Mouse (Mus musculus) MN1 (cell line): ENCODE data around the gene Cxcl15.

Source experiments
- DNase-seq: peaks from one replicate; pipeline ENCODE4 v3.0.0-alpha.2; 2016; ENCODE audit warnings: low spot score

The Cxcl15 gene

DNA sequence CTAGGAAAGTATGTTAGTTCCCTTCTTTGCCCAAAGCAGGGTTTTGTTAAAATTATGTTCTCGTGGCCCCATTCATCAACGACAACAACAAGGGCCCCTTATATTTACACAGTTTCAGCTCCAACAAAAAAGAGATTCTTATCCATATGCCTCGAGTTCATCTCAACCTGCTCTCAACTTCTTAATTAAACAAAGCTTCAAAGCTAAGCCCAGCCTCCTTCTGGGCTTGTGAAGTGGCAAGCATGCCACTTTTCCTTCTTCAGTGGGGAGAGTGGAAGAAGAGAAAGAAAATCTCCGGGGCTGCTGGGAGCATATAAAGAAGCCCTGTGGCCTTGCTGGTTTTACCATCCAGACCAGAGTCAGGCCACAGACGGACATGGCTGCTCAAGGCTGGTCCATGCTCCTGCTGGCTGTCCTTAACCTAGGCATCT is at the start of gene Cxcl15:
Cxcl15 (plus strand) TSS at position 340 of the 431 bp plus-strand sequence.
- DNase-seq: no peak

DNA sequence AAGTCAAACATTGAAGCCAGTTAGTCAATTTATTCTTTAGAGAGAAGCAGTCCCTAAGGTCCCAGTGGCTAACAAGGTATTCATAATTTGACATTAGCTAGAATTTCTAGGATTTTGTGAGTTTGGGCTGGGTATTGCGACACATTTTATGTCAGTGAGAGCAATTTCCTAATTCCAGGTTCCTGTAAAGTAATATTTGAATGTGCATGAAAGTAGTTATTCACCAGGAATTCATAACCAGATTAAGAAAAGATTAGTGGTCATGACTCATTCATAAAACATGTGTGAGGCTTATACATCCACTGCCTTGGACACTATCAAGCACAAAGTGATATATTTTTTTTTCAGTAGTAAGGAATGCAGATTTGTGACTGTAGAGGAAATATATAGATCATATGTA is 40.4 kb upstream of the Cxcl15 start:
- DNase-seq: no peak

DNA sequence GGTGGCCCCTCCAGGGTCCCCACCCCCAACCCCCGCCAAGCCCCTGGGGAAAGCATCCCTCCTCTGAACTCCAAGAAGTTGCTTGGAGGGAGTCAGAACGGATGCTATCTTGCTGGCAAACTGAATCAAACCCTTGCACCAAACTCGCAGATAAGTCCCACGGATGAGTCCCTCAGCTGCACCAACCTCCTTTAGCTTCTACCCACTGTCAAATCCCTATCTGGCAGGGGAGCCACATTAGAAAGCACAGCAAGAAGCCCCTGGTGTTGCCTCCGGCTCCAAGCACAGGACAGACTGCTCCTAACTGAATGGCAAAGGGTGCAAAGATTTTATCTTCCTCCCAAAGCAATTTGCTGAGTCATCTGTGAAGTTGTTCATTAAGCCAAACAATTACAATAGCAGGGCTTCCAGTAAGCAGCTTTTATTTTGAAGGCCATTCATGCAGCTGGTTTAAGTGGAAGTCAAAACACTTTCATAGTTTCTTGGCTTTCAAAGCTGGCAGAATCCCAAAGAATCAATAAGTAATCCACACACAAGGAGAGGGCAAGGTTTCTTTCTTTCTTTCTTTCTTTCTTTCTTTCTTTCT is 36.2 kb upstream of the Cxcl15 start:
- DNase-seq: no peak

DNA sequence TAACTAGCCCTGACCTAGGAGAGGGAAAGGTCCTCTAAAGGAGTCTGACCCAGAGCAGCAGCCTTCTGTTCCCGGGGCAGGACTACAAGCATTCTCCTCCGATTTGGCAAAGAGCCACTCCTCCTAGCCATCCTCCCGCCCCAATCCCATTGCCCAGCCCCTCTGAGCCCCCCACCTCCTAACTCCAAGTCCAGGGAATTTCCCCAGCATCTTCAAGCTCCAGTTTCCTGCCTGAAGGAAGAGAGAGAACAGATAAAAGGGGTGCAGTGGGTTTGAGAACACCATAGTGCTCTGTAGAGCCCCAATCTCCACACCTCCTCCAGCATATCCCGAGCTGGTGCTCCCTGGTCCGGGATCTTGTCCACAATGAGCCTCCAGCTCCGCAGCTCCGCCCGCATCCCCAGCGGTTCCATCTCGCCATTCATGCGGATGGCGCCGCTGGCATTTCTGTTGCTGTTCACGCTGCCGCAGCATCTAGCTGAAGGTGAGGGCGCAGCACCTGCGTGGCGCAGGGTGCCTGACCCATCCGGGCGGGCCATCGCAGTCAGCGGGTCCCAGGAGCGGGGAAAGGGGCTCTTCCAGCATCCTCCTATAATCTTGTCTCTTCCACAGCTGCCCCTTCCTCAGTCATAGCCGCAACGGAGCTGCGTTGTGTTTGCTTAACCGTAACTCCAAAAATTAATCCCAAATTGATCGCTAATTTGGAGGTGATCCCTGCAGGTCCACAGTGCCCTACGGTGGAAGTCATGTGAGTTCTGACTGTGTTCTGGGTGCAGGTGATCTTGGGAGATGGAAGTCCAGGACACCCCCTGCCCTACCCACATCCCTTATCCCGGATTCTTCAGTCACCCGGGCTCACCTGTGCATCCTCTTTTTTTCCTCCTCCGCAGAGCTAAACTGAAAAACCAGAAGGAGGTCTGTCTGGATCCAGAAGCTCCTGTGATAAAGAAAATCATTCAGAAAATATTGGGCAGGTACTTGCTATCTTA is 35.0 kb upstream of the Cxcl15 start, which contains the start of gene Cxcl5:
Cxcl5 (plus strand) TSS at position 284 of the 989 bp plus-strand sequence.
- DNase-seq: no peak

DNA sequence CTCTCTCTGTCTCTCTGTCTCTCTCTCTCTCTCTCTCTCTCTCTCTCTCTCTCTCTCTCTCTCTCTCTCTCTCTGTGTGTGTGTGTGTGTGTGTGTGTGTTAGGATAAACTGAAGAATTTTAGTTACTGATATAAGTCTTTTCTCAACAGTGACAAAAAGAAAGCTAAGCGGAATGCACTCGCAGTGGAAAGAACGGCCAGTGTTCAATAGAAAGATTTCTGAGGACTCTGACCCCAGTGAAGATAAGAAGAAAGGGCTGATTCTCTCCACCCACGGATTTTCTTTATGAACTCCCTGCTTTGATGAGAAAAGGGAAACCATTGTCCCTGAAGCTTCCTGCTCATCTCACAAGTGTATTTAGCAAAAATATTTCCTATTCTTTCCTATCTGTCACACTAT is 34.0 kb upstream of the Cxcl15 start:
- DNase-seq: no peak

DNA sequence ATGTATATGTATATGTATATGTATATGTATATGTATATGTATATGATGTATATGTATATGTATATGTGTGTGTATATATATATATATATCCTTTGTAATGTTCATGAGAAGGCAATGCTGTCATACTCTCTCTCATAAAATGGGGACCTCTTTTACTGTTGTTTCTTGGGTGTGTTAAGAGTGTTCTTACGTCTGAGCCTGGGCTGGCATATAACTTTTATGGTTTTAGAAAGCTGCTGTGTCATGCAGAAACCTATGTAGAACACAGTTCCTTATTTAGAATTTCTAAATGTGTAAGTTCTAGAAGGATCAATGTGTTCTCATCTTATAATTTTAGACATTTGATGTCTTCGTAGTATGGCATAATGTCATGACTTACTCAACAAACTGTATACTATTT is 33.5 kb upstream of the Cxcl15 start:
- no peak for DNase-seq

DNA sequence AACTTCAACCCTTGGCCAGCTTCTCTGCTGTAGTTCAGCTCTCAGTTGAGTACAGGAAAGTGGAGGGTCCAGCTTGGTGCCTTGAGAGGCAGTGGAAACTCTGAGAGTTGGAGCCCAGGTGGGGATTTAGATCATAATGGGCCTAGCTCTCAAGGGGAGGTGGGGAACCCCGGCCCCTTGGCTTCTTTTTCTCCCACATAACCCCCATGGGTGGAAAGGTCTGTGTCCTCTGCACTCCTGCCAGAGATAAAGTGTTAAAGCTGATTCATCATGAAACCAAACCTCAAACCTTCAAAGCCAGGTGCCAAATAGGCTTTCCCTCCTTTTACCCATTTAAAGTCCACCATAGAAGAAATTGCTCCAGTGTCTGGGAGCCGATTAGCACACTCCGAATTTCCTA is 32.5 kb upstream of the Cxcl15 start:
- DNase-seq: no peak

DNA sequence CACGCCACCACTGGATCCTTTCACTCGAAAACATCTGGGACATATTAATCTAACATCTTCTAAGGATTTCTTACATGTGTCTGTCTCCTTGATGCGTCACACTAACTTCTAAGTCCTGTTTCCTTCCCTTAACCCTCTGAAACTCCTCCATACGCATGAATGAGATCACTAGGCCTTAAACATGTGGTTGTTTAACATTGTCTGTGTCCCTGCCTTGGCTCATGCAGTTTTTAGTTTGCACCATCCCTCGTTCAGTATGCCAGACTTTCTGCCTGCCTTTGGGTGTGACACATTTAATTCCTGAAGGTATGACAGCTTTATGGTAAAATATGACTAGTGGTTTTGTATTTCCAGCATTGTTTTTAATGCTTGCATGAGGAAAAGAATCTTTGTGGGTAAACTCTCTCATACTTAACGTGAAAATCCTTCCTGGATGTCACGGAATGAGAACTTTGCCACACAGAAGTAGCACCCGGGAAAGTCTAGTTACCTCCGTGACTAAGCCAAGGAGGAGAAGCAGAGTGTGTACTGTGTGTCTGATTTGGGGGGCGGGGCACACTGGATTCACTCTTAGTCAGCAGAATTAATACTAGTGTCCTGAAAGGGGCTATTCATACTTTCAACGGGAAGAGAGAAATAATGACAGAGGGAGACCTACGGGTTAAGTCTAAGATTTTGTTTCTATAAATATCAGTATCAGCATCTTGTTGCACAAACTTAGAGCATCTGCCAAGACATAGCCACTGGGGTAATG is 30.2 kb upstream of the Cxcl15 start:
- no peak for DNase-seq

DNA sequence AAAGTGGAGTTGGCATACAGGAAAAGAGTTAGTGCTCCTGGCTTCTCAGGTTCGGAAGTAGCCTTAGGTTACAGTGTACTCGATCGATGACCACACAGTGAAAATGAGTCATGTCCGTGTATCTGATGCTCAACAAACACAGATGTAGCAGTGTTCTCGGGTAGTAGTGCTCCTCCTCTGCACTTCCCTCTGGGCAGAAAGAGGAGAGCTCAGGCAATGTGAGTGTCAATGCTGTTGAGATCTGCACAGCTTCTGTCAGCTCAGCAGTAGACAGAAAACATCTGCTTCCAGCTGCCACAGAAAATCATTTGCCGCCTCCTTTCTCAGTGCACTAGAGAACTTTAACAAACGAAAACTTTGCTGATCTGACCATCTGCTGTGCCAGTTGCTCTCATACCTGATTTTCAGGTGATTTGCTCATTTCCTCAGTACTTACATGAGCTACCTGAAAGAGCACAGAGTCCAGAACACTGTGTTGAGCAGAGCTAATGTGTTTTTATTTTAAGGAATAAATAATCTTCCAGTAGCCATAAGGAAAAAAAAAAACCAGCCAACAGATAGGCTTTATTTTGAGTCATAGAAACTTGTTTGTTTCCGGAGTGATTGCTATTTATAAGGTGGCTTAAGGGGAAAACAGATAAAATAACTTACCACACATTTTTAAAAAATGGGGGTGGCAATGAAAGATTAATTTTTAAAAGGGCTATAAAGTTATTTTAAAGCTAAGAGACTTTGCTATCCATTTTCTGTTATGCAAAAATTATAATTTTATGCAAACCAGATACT is 28.3 kb upstream of the Cxcl15 start:
- no peak for DNase-seq

DNA sequence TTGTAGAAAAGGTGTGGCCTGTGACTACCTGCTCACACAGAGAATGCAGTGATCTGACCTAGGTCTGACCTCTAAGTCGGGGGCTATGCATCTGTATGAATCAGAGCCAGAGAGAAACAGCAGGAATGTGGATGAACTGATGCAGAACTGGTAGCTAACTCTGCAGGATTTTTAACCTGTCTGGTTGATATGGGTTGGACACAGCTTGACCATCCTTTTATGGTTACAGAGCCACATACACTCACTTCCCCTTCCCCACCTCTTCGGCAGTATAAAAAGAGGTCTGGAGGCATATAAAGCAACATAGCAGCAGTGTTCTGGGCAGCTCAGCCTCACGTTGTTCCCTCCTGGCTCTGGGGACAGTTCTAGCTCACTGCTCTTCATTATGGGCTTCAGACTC is 26.1 kb upstream of the Cxcl15 start, which contains the start of gene Ppbp:
Ppbp (plus strand) TSS at position 301 of the 400 bp plus-strand sequence.
- DNase-seq: no peak

DNA sequence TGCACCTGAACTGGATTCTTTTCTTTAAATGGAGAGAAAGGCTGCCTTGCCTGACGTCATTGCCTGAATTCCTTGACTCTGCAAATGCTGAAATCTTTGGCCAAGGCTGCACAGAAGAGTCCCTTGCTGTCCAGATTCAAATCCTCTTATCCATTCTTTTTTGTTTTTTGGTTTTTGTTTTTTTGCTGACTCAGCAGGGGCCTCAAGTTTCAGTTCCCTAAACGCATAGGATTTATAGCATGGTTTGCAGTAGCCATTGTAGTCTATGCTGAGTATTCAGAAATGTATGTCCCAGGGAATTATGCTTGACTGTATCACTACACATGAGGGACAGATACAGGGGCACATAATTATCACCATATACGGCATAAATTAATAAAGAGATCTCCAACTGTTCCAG is 23.0 kb upstream of the Cxcl15 start:
- no peak for DNase-seq

DNA sequence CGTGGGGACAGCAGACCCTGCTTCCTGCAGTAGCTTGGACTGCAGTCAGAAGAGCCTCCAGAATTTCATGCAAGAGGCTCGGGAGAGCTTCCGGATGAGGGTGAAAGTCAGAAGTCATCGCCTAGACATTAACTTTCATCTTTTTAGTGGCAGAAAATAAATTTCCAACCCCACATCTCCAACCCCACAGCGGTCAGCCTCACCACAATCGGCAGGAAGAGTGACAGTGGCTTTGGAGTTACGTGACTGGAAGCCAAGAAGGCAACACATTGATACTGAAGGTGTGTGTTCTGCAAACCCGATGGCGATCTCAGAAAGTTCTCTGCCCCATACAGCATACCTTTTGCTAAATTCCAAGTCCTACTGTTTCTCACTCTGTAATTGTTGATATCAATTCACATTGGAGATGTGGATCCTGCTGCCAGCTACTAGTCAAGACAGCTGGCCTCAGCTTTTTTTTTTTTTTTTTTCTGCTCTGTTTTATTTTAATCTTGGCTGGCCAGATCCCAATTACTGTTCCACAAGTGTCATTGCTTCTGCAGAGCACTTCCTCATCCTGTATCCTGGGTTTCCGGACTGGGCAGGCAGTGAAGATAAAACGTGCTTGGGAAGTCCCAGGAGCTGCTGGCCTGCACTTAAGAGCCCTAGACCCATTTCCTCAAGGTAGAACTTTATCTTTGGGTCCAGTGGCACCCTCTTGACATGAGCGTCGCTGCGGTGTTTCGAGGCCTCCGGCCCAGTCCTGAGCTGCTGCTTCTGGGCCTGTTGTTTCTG is 22.3 kb upstream of the Cxcl15 start, which contains the start of gene Pf4:
Pf4 (plus strand) TSS at position 556 of the 774 bp plus-strand sequence.
- DNase-seq: no peak

DNA sequence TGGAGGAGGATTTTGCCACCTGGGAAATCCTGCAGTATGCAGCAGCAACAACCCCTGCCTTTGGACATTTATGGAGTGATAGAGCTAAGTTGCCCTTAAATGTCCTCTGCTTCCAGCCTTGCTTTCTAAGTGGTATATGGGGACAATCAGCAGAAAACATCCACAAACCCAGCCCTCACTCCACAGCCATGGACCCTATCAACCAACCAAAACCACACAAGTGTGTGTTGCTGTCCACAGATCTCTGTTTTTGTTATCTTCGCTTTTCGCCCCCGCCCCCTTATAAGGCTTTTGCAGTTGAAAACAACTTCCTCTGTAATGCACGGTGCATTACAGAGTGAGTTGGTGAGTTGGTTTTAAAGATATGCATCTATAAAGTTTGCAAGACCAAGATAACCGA is 18.8 kb upstream of the Cxcl15 start:
- DNase-seq: no peak

DNA sequence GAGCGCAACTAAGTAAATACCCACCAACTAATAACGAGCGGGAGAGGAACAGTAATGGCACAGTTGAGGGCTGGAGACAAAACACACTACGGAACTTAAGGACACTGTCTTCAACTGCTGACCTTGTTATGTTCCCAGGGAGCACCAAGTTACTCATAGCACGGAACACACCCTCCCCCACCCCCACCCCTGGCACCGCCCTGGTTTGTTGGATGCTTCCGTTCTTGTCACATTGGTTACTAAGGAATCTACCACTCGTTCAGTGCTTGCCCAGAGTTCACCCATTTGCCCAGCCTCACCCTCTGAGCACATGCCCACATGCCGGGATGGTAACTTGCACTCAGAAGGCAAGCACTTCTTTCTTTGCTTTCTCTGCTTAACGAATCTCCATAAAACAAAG is 16.7 kb upstream of the Cxcl15 start:
- DNase-seq: no peak

DNA sequence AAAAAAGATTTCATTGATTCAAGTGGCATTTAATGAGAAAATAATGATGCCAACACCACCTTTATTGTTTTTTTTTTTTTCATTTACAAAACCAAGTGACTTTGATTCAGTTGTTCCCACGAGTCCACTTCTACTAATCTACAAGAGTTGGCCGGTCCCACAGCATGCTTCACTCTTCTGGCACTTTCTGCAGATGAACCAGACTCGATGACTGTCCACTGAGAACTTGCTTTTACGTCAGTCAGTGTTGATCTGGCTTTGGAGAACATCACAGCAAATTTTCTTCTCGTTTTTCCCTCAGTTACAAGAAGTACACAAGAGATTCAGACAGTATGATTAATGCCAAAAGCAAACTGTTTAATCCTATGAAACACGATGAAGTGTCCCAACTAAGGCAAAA is 15.5 kb upstream of the Cxcl15 start:
- no peak for DNase-seq

DNA sequence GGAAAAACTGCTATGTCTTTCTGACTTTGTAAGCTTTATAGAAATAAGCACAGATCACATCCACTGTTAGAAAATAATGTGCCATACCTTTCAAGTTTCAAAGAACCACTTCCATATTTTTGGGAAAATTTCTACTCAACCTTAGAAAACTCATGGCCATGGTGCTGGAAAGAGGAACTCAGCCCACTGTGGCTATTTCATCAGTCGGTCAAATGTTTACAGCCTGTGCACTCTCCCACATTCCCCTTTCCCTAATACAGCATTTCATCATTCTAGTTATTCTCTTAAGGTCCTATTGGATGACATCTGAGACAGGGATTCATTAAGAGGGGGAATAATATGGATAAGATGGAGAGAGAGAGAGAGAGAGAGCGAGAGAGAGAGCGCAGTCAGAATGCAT is 10.6 kb upstream of the Cxcl15 start:
- DNase-seq: no peak

DNA sequence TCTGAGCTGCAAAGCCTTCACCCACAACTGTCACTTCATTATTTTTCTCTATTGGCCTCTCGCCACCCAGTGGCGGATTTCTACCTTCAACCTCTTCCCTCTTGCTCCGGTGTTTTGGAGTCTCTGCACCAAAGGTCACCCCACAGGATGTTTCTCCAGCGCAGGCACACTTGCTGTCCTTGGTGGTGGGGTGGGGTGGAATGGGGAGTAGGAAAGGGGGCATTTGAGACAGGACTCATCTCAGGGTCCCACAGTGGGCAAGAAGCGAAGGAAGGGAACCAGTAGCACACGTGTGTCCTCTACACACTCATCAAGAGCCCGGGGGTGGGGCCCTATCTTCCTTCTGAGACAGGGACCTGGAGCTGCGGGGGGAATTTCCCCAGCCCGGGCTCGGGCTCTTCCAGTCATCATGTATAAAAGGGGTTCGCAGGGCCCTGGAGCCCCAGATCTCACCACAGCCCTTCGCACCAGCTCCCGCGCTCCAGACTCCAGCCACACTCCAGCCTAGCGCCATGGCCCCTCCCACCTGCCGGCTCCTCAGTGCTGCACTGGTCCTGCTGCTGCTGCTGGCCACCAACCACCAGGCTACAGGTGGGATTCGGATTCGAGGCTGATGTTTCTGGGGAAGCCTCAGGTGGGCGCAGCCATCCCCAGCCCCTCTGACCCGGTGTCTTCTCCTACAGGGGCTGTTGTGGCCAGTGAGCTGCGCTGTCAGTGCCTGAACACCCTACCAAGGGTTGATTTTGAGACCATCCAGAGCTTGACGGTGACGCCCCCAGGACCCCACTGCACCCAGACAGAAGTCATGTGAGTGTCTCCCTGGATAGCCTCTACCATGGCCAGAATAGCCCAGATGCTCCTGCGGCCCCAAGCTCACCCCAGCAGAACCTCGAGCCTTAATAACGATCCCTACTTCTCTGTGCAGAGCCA is 8.4 kb upstream of the Cxcl15 start, which contains the start of gene Cxcl3:
Cxcl3 (plus strand) TSS at position 445 of the 930 bp plus-strand sequence.
- no peak for DNase-seq

DNA sequence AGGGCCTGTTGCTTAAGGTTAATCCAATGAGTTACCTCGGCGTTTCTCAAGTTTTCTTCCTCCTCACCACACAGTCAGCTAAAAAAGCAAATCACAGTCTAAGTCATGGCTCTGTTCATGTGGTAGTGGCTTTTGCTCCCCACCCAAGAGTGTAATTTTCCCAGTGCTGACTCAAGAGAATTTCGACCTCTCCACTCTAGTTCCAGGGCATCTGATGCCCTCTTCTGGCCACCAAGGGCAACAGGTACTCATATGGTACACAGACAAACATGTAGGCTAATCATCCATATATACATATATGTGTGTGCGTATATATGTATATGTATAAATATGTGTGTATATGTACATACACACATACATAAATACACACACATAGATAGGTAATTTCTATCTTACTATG is 6.2 kb upstream of the Cxcl15 start:
- no peak for DNase-seq

DNA sequence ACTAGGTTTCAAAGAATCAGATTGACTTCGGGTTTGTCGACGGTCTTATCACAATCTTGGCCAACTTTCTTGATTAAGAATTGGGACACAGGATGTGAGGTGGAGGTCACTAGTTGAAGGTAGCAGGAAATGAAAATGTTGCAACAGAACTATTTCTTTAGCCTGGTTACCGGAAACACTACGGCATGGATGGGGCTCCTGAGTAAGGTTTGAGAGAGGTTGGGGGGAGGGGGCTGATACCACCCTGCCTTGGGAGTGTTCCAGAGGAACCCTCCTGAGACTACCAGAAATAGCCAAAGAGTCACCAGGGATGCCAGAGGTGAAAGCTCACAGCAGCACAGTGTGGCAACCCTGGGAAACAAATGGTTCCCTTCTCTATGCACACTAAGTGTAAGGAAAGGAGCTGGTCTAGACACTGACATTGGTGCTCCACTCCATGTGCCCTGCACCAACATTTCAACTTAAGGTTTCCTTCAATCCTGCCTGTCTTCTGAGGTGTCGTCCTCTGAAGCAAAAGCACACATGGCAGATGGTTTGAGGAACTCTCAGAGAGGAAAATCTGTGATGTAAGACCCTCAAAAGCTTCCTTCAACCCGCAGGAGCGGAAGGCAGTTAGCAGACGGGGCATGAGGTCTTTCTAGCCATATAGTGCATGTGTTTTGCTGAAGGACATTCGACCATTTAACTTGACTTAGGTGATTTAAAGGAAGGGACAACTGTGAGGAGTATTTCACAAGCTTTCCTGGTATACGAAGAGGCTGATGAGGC is 4.8 kb upstream of the Cxcl15 start:
- no peak for DNase-seq
